Mouse (Mus musculus) lung, adult 2 months (tissue): Measurements from ENCODE around the gene F12.

ENCODE experiments used
- CTCF ChIP-seq: fragments of 200-500 bp; IDR thresholded peaks from 2 replicates; pipeline ENCODE4 v1.5.1; 2011; ENCODE audit warnings: mild to moderate bottlenecking, low read length, control low read depth; ENCODE audit not compliant: insufficient read depth
- POLR2A ChIP-seq: fragments of 200-500 bp; IDR thresholded peaks from 2 replicates; pipeline ENCODE4 v1.6.1; 2011; ENCODE audit warnings: low read depth, mild to moderate bottlenecking, control low read depth, low read length, borderline replicate concordance; ENCODE audit errors: extremely low read depth

DNA sequence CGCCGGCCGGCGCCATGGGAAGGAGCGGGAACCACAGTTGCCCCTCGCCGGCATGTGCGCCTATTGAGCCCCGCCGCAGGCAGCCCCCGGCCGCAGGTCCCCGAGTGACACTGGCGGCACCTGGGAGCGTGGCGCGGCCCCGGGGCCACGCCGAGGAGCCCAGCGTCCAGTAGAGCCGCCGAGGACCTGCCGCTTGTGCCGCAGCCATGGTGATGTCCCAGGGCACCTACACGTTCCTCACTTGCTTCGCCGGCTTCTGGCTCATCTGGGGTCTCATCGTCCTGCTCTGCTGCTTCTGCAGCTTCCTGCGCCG lies 45.2 kb upstream of the F12 start:
- TF ChIP-seq POLR2A (no peak), CTCF (no peak)
